Mouse (Mus musculus): ENCODE data around the gene Csf2ra.
A peak's percentile ranks its signal among the peaks of the same experiment; 100 is the strongest.
"Not testable (repeated sequence)": the region's sequence is repeated elsewhere in the genome, so short reads cannot be mapped to it uniquely, and the experiment has no call there.

Gene Csf2ra

DNA sequence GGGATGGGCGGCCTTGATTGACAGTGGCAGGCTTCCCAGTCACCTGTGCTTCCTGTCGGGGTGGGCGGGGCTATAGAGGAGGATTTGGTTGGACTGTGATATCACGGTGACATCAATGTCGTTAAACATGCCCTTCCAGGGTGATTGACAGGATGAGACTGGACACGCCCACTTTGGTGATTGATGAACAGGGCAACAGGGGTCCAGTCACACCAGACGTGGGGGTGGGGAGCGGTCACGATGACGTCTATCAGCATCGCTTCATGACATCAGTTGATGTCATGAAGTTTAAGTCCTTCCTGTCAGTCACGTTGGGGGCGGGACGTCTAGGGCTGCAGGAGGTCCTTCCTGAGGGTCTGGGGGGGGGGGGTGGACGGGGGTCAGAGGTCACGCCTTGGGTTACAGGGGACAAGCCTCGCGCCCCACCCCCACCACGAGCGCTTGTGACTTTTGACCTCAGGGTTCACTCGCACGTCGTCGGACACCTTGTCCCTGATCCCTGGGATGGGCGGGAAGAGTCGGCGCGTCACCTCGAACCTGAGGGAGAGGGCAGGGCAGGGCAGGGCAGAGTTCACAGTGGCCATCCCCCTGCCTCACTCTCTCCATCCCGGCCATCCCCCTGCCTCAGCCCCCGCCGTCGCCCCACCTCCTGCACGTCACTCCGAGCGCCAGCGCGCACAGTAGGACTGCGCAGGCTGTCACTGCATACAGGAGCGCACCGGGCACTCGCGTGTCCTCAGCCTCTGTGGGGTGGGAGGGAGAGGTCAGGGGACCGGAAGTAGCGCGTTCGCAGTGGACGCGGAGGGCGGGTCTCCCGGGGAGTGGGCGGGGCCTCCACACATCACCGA is 3.3 kb downstream of the Csf2ra start:
- no peak for DNase-seq

DNA sequence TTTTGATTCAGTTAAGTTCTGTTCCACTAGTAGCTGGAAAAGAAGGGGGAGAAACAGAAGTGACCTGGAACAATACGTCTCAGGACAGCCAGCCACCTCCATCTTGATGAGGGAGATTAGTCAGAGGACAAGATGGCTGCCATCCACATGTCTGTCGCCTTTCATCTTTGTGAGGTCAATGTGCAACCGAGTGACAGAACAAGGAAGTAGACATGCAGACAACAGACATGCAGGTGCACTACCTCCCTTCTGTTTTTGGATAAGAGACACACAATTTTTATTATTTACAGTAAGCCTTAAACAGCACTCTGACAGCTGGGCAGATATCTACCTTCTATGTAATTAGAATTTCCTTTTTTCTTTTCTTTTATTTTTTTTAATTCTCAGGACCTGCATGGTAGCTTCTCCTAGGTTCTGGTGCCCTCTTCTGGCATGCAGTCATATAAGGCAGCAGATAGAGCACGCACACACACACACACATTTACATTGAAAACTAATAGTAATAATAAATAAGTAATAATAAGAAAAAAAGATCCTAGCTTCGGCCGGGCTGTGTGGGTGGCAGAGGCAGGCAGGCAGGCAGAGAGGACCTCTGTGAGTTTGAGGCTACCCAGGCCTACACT is 4.4 kb downstream of the Csf2ra start:
- DNase-seq, result no peak

- not testable (repeated sequence) for DNase-seq
These were observed 20.7 kb downstream of the Csf2ra start for GRCm38 (mm10) chr19:61207506-61207905.

DNA sequence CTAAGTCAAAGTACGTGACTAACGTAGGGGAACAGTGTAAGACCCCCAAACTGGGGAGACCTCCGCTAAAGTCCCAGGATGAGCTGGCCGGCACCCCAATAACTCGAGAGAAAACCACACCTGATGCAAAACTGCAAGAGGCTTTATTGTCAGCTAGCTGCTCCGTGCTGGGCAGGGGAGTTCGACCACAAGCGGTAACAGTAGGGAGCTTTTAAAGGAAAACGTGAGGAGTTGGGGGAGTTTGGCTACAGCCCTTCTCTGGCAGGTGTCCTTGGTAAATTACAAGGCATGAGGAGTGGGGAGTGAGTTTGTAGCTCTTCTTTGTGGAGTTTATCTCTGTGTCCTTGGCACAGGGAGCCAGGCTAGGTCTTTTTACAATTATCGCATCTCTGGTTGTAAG is 28.4 kb downstream of the Csf2ra start:
- peak; percentile 27 for DNase-seq

GRCm38 (mm10) chr19:61199316-61199715 is 28.9 kb downstream of the Csf2ra start:
- DNase-seq, result peak; percentile 81

DNA sequence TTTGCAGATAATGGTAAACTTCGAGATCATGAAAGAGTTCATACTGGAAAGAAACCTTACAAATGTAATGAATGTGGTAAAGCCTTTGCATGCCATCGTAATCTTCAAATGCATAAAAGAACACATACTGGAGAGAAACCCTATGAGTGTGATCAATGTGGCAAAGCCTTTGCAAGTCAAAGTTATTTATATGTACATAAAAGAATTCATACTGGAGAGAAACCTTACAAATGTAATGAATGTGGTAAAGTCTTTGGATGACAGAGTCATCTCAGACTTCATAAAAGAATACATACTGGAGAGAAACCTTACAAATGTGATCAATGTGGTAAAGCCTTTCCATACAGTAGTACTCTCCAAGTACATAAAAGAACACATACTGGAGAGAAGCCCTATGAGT is 44.6 kb downstream of the Csf2ra start, which contains the start of gene Gm6020:
Gm6020 (plus strand) TSS at position 301 of the 400 bp plus-strand sequence.
- not testable (repeated sequence) for DNase-seq

DNA sequence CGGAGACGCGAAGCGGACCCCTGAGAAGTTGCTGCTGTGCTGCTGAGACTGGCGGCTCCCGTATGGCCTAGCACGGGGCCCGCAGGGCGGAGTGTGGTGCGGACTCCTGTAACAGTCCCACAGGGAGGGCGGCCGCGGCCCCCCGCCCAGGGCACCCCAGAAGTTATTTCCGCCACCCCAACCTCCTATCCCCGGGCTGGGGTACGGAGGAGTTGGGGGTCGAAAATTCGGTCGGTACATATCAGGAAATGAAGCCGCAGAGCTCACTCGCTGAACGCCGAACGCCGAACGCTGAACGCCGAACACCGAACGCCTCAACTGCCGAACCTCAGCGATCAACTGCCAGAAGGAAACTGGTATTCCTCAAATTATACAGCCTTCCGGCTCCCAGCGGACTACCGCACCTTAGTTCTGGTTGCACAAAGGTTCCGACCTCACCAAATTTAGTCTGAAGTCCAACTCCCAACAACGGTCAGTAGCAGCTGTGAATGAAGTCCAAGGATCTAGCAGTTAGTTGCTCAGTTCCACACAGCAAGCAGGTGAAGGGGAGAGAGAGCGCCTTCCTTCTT is 52.4 kb downstream of the Csf2ra start, which contains the start of gene Gm7102:
Gm7102 (minus strand) TSS at position 554 of the 569 bp plus-strand sequence.
- DNase-seq, result no peak
